Mouse (Mus musculus): ENCODE measurements around the gene Fgf13. TPM values are rescaled to one million over a fixed set of nuclear protein-coding genes. Genes with fewer than 3 reads are reported as not detected.

The Fgf13 gene
- polyA plus RNA-seq, 1 experiment, result 1.2 TPM

DNA sequence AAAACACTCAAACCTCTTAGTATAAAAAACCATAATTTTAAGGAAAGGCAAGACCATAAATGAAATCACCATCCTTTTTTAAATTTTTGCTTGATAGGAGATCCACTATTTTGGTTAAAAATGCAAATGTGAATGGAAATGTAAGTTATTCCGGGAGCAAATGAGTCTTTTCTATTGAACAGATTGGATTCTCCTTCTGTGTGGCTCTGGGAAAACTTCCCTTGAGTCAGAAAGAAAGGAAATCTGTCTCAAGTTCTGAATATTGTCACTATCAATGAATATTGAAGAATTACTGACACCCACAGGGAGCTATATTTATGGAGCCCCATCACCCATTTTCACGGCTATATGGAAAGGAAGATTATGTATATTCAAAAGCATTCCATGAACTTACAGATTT is 401.1 kb downstream of the Fgf13 start:
- no peak for DNase-seq (ENCODE audit: low read depth in 1 of 2, low spot score in 2 of 2)
- no peak overlapping the region for H3K27ac ChIP-seq (ENCODE audit: insufficient read depth, low read length)
- 90% methylated on average over 2 of the region's 2 CpGs for WGBS
- TF ChIP-seq CTCF (IDR thresholded peaks at IDR 0.05; ENCODE audit: extremely low read depth, insufficient read depth, insufficient read length, insufficient replicate concordance) (no peak), POLR2A (IDR thresholded peaks at IDR 0.05; ENCODE audit: low read depth, low read length) (no peak)
- no peaks in the 10 kb centered on the region for H3K27me3 ChIP-seq (ENCODE audit: control insufficient read depth, insufficient read depth, low read length)
- no peak overlapping the region for H3K4me3 ChIP-seq (ENCODE audit: extremely low read depth, insufficient read depth, insufficient read length)
- no peaks in the 10 kb centered on the region for H3K36me3 ChIP-seq (ENCODE audit: control insufficient read depth, insufficient read depth, low read length)
- no peaks in the 10 kb centered on the region for H3K4me1 ChIP-seq (ENCODE audit: control insufficient read depth, insufficient read depth, insufficient read length)

DNA sequence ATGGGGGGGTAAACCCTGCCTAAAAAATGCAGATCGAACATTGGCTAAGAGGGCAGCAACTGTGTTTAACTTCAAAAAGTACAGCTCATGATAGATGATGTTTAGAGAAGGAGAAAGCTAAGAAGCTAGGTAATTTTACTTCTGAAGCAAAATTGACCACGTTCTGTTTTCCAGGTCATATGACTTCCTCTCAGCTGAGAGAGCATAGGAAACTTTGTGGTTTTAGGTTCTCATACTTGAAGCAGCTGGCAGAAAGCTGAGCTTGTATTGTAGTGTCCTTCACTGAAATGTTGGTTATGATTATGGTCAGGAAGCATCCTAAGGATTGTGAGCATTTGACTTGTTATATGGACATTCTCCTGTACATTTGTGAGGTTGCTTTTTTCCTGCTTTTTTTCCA is 425.9 kb downstream of the Fgf13 start:
- Histone ChIP-seq H3K27ac (ENCODE audit: insufficient read depth, low read length) (no peak overlapping the region), H3K4me3 (ENCODE audit: extremely low read depth, insufficient read depth, insufficient read length) (no peak overlapping the region), H3K36me3 (ENCODE audit: control insufficient read depth, insufficient read depth, low read length) (no peaks in the 10 kb centered on the region), H3K27me3 (ENCODE audit: control insufficient read depth, insufficient read depth, low read length) (no peaks in the 10 kb centered on the region), H3K4me1 (ENCODE audit: control insufficient read depth, insufficient read depth, insufficient read length) (no peaks in the 10 kb centered on the region)
- WGBS, result 36% methylated on average over 2 of the region's 2 CpGs
- DNase-seq (ENCODE audit: low read depth in 1 of 2, low spot score in 2 of 2), result peak in 1 of 2 experiments; percentile 12
- no peak for TF ChIP-seq POLR2A (IDR thresholded peaks at IDR 0.05; ENCODE audit: low read depth, low read length)
- no peak for TF ChIP-seq CTCF (IDR thresholded peaks at IDR 0.05; ENCODE audit: extremely low read depth, insufficient read depth, insufficient read length, insufficient replicate concordance)

DNA sequence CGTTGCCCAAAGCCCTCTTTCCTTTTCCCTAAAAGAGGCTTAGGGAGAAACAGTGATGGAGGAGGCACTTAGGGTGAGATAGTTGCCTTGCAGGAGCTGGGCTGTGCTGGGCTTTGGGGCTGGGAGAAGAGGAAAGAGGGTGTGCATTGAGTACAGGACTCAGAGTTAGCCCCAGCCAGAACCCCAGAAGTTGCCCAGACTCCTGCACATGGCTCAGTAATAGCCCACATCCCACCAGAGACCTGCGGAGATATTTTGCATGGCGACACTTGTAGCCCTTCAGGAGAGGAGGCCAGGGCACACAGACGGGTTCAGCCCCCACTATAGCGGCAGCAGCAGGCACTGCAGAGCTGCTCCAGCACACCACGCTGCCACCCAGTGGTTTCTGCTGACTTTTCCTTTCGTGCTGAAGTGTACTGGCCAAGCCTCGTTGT is 432.9 kb downstream of the Fgf13 start:
- H3K4me3 ChIP-seq (ENCODE audit: extremely low read depth, insufficient read depth, insufficient read length), result peak overlapping the region; percentile 53; the same call in 1 of the 2 replicates
- H3K4me1 ChIP-seq (ENCODE audit: control insufficient read depth, insufficient read depth, insufficient read length), result no peaks in the 10 kb centered on the region; the same call in 1 of the 2 replicates
- no peaks in the 10 kb centered on the region for H3K36me3 ChIP-seq (ENCODE audit: control insufficient read depth, insufficient read depth, low read length)
- WGBS, result 20% methylated on average over 8 of the region's 8 CpGs
- DNase-seq (ENCODE audit: low read depth in 1 of 2, low spot score in 2 of 2), result peak; percentile 9 to 15
- 0 out of 2 replicates have a peak overlapping the region, but pooled peaks have one; percentile 27 for H3K27ac ChIP-seq (ENCODE audit: insufficient read depth, low read length)
- no peaks in the 10 kb centered on the region for H3K27me3 ChIP-seq (ENCODE audit: control insufficient read depth, insufficient read depth, low read length)
- TF ChIP-seq CTCF (IDR thresholded peaks at IDR 0.05; ENCODE audit: extremely low read depth, insufficient read depth, insufficient read length, insufficient replicate concordance), result peak; percentile 13; the same call in 1 of the 2 replicates
- TF ChIP-seq POLR2A (IDR thresholded peaks at IDR 0.05; ENCODE audit: low read depth, low read length), result no peak

DNA sequence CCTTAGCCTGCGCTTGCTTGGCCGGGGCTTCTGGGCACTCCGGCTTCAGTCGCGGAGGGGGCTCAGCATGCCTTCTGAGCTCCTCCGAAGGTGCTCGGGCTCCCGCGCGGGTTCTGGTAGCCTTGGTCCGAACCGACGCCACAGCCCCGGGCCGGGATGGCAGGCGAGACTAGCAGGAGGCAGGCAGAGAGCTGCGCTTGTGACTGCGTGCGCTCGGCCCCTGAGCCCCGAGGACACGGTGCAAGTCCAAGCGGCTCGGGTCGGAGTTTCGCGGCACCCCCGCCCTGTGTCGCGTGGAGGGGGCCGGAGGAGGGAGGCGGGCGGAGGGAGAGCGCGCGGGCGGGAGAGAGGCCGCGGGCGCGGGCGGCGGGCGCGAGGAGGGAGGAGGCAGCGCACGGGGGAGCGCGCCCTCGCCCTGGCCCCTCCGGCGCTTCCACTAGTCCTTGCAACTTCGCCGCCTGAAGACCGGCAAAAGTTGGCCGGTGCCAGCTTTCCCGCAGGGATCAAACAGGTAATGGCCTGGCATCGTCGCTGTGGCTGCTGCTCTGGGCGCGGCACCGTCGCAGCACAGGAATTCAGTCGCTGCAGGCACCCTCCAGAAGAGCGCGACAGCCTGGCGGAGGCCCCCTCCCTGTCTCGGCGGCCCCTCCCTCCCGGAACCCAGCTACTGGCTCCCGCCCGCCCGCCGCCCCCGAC is 433.6 kb downstream of the Fgf13 start:
- H3K27me3 ChIP-seq (ENCODE audit: control insufficient read depth, insufficient read depth, low read length), result no peaks in the 10 kb centered on the region
- TF ChIP-seq CTCF (IDR thresholded peaks at IDR 0.05; ENCODE audit: extremely low read depth, insufficient read depth, insufficient read length, insufficient replicate concordance) (no peak), POLR2A (IDR thresholded peaks at IDR 0.05; ENCODE audit: low read depth, low read length) (no peak)
- H3K27ac ChIP-seq (ENCODE audit: insufficient read depth, low read length), result peak overlapping the region; percentile 29; the same call in 1 of the 2 replicates
- H3K4me3 ChIP-seq (ENCODE audit: extremely low read depth, insufficient read depth, insufficient read length), result peak overlapping the region; percentile 63
- peak in 1 of 2 experiments; percentile 10 for DNase-seq (ENCODE audit: low read depth in 1 of 2, low spot score in 2 of 2)
- no peaks in the 10 kb centered on the region for H3K36me3 ChIP-seq (ENCODE audit: control insufficient read depth, insufficient read depth, low read length)
- no peaks in the 10 kb centered on the region; the same call in 1 of the 2 replicates for H3K4me1 ChIP-seq (ENCODE audit: control insufficient read depth, insufficient read depth, insufficient read length)
- WGBS, result 21% methylated on average over 59 of the region's 75 CpGs

DNA sequence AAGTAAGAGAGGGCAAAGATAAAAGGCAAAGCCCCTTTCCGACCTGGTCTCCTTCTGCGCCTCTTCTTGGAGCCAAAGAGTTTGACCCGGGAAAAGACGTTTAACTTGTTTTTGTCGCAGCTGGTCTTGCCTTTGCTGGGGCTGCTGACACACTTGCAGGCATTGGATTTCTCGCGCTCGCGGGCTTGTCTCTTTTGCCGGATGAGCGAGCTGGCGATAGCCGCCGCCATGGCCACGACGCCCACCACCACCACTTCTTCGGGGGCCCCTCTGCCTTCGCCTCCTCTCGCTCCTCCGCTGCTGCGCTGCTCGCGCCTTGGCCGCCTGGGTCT is 434.1 kb downstream of the Fgf13 start:
- Histone ChIP-seq H3K36me3 (ENCODE audit: control insufficient read depth, insufficient read depth, low read length) (no peaks in the 10 kb centered on the region), H3K27me3 (ENCODE audit: control insufficient read depth, insufficient read depth, low read length) (no peaks in the 10 kb centered on the region), H3K4me1 (ENCODE audit: control insufficient read depth, insufficient read depth, insufficient read length) (no peaks in the 10 kb centered on the region; the same call in 1 of the 2 replicates), H3K27ac (ENCODE audit: insufficient read depth, low read length) (peak overlapping the region; percentile 29; the same call in 1 of the 2 replicates), H3K4me3 (ENCODE audit: extremely low read depth, insufficient read depth, insufficient read length) (peak overlapping the region; percentile 63)
- peak in 1 of 2 experiments; percentile 2 for DNase-seq (ENCODE audit: low read depth in 1 of 2, low spot score in 2 of 2)
- TF ChIP-seq POLR2A (IDR thresholded peaks at IDR 0.05; ENCODE audit: low read depth, low read length) (no peak), CTCF (IDR thresholded peaks at IDR 0.05; ENCODE audit: extremely low read depth, insufficient read depth, insufficient read length, insufficient replicate concordance) (no peak)
- 21% methylated on average over 24 of the region's 24 CpGs for WGBS

DNA sequence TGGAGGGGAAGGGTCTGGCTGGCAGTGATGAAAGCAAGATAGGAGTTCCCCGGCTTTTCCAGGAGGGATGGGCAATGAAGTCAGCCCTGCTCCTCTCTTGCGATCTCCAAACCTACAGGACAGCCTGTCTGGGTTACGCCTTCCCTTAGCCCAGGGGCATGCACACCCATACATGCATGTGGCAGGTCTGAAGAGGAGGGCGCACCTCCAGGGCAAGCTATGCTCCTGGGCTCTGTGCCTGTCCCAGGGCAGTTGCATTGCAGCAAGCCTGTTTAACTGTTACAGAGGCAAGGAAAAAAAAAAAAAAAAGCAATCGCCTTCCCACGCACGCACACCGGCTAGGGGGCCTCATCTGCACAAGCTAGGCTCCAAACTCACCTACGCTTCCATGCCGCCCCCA is 434.5 kb downstream of the Fgf13 start:
- no peaks in the 10 kb centered on the region for H3K27me3 ChIP-seq (ENCODE audit: control insufficient read depth, insufficient read depth, low read length)
- 28% methylated on average over 10 of the region's 10 CpGs for WGBS
- no peak overlapping the region for H3K27ac ChIP-seq (ENCODE audit: insufficient read depth, low read length)
- no peaks in the 10 kb centered on the region for H3K36me3 ChIP-seq (ENCODE audit: control insufficient read depth, insufficient read depth, low read length)
- no peak for DNase-seq (ENCODE audit: low read depth in 1 of 2, low spot score in 2 of 2)
- H3K4me3 ChIP-seq (ENCODE audit: extremely low read depth, insufficient read depth, insufficient read length), result peak overlapping the region; percentile 63
- no peaks in the 10 kb centered on the region; the same call in 1 of the 2 replicates for H3K4me1 ChIP-seq (ENCODE audit: control insufficient read depth, insufficient read depth, insufficient read length)
- TF ChIP-seq CTCF (IDR thresholded peaks at IDR 0.05; ENCODE audit: extremely low read depth, insufficient read depth, insufficient read length, insufficient replicate concordance), result no peak
- TF ChIP-seq POLR2A (IDR thresholded peaks at IDR 0.05; ENCODE audit: low read depth, low read length), result no peak

DNA sequence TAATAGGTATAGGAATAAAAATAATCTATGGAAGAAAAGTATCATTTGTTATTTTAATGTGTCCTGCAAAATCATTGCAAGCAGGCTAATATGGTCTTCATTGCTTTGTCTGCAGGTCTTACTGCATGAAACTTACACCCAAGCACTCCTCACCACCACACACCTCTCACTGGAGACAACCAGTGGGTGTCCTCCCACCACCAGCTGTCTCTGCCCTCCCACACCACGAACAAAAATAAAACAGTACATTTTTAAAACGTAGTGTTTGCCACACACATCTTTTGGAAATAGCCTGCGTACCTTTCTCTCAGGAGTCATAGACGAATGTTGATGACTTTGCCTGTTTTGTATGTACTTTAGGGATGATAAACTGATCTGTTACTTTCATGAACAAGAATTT is 441.2 kb downstream of the Fgf13 start:
- no peaks in the 10 kb centered on the region for H3K27me3 ChIP-seq (ENCODE audit: control insufficient read depth, insufficient read depth, low read length)
- TF ChIP-seq POLR2A (IDR thresholded peaks at IDR 0.05; ENCODE audit: low read depth, low read length) (no peak), CTCF (IDR thresholded peaks at IDR 0.05; ENCODE audit: extremely low read depth, insufficient read depth, insufficient read length, insufficient replicate concordance) (no peak)
- H3K36me3 ChIP-seq (ENCODE audit: control insufficient read depth, insufficient read depth, low read length), result no peaks in the 10 kb centered on the region
- WGBS, result 62% methylated on average over 4 of the region's 4 CpGs
- no peak for DNase-seq (ENCODE audit: low read depth in 1 of 2, low spot score in 2 of 2)
- no peaks in the 10 kb centered on the region for H3K4me1 ChIP-seq (ENCODE audit: control insufficient read depth, insufficient read depth, insufficient read length)
- no peak overlapping the region for H3K4me3 ChIP-seq (ENCODE audit: extremely low read depth, insufficient read depth, insufficient read length)
- H3K27ac ChIP-seq (ENCODE audit: insufficient read depth, low read length), result no peak overlapping the region
